Mouse (Mus musculus): ENCODE data around the gene H2-M5. TPM values are rescaled to one million over a fixed set of nuclear protein-coding genes. Genes with fewer than 3 reads are reported as not detected.

The H2-M5 gene
- polyA plus RNA-seq, 1 experiment from 2014 or later = 2.3 TPM

DNA sequence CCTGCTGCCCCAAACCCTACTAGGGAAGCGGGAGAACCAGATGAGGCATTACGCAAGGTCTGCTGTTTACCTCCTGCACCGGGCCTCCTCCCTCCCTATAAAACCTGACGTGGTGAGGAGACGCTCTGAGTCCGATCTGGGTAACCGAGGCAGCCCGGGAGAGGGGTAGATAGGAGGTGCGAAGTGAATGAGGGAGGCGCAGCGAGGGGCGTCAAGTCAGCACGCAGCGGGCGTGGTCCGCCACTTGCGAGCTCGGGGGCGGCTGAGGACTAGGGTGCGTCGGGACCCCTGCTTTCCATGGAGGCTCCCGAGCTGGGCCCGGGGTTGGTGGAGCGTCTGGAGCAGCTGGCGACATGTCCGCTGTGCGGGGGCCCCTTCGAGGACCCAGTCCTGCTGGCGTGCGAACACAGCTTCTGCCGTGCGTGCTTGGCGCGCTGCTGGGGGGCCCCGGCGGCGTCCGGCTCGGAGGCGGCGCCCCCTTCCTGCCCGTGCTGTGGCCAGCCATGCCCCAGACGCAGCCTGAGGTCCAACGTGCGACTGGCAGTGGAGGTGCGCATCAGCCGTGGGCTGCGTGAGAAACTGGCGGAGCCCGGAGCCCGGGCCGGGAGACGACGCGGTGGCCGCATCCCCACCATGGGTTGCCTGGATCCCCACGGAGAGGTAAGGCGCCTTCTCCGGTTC is 46.4 kb downstream of the H2-M5 start, which contains the start of gene Rnf39:
Gene Rnf39 (plus strand): TSS at position 128 of the 681 bp plus-strand sequence.
- 2% methylated on average over 53 of the region's 59 CpGs for WGBS
- Histone ChIP-seq H3K27me3 (replicated peaks; ENCODE audit: control insufficient read depth, insufficient read depth, low read length) (peaks cover 46% of the 10 kb centered on the region), H3K27ac (ENCODE audit: low read length) (no peak within 1 kb of the TSS), H3K4me1 (replicated peaks; ENCODE audit: control insufficient read depth, insufficient read depth, low read length) (peaks cover 20% of the 10 kb centered on the region), H3K4me3 (replicated peaks; ENCODE audit: low read length) (peak within 1 kb of the TSS; percentile 42), H3K9ac (replicated peaks; ENCODE audit: low read depth, low read length) (peak within 1 kb of the TSS; percentile 54), H3K36me3 (ENCODE audit: control insufficient read depth, insufficient read depth) (no peaks in the 10 kb centered on the region), H3K9me3 (ENCODE audit: control insufficient read depth, low read length) (no peaks in the 10 kb centered on the region), H3K4me2 (ENCODE audit: low read length) (peak within 1 kb of the TSS; percentile 62)
- ATAC-seq = no peak; the same call in 1 of the 2 replicates

GRCm38 (mm10) chr17:36942391-36942790 is 46.9 kb downstream of the H2-M5 start:
- Histone ChIP-seq H3K36me3 (ENCODE audit: control insufficient read depth, insufficient read depth) (no peaks in the 10 kb centered on the region), H3K4me2 (ENCODE audit: low read length) (peak overlapping the region; percentile 62), H3K4me3 (replicated peaks; ENCODE audit: low read length) (peak overlapping the region; percentile 42), H3K4me1 (replicated peaks; ENCODE audit: control insufficient read depth, insufficient read depth, low read length) (peaks cover 16% of the 10 kb centered on the region), H3K9me3 (ENCODE audit: control insufficient read depth, low read length) (no peaks in the 10 kb centered on the region), H3K27ac (ENCODE audit: low read length) (no peak overlapping the region), H3K9ac (replicated peaks; ENCODE audit: low read depth, low read length) (peak overlapping the region; percentile 54; the same call in 1 of the 2 replicates), H3K27me3 (replicated peaks; ENCODE audit: control insufficient read depth, insufficient read depth, low read length) (peaks cover 46% of the 10 kb centered on the region)
- WGBS = 40% methylated on average over 10 of the region's 10 CpGs
- ATAC-seq = no peak; the same call in 1 of the 2 replicates

- no peak for ATAC-seq
- Histone ChIP-seq H3K4me2 (ENCODE audit: low read length) (no peak overlapping the region), H3K27ac (ENCODE audit: low read length) (no peak overlapping the region), H3K27me3 (replicated peaks; ENCODE audit: control insufficient read depth, insufficient read depth, low read length) (peaks cover 22% of the 10 kb centered on the region), H3K36me3 (ENCODE audit: control insufficient read depth, insufficient read depth) (no peaks in the 10 kb centered on the region), H3K9me3 (ENCODE audit: control insufficient read depth, low read length) (no peaks in the 10 kb centered on the region), H3K4me1 (replicated peaks; ENCODE audit: control insufficient read depth, insufficient read depth, low read length) (peaks cover 9% of the 10 kb centered on the region), H3K4me3 (replicated peaks; ENCODE audit: low read length) (no peak overlapping the region), H3K9ac (replicated peaks; ENCODE audit: low read depth, low read length) (no peak overlapping the region)
- 89% methylated on average over 2 of the region's 2 CpGs for WGBS
These were observed 51.3 kb downstream of the H2-M5 start for GRCm38 (mm10) chr17:36938056-36938455.

Other genes starting within 250 kb of the H2-M5 start
- not detected in 2 replicates for gene H2-M10.5, start 216.6 kb downstream of the H2-M5 start, polyA plus RNA-seq (2015; fragmentation: Nextera tagmentation; extraction: Ambion mirVana)
- gene H2-M10.6, start 177.4 kb downstream of the H2-M5 start, polyA plus RNA-seq (2015; fragmentation: Nextera tagmentation; extraction: Ambion mirVana) = not detected in 2 replicates
- 33.1 and 38.2 TPM in 2 replicates for gene Trim26, start 152.4 kb downstream of the H2-M5 start, polyA plus RNA-seq (2015; fragmentation: Nextera tagmentation; extraction: Ambion mirVana)
- 0.25 and 0.31 TPM in 2 replicates for gene Trim15, start 122.3 kb downstream of the H2-M5 start, polyA plus RNA-seq (2015; fragmentation: Nextera tagmentation; extraction: Ambion mirVana)
- 1.1 and 1.7 TPM in 2 replicates for gene Trim10, start 120.0 kb downstream of the H2-M5 start, polyA plus RNA-seq (2015; fragmentation: Nextera tagmentation; extraction: Ambion mirVana)
- not detected in 2 replicates for gene Trim40, start 99.4 kb downstream of the H2-M5 start, polyA plus RNA-seq (2015; fragmentation: Nextera tagmentation; extraction: Ambion mirVana)
- not detected in 2 replicates for gene Trim31, start 91.4 kb downstream of the H2-M5 start, polyA plus RNA-seq (2015; fragmentation: Nextera tagmentation; extraction: Ambion mirVana)
- 0.87 and 1.1 TPM in 2 replicates for gene Rnf39, start 46.6 kb downstream of the H2-M5 start, polyA plus RNA-seq (2015; fragmentation: Nextera tagmentation; extraction: Ambion mirVana)
- 143 and 146 TPM in 2 replicates for gene Ppp1r11, start 37.8 kb downstream of the H2-M5 start, polyA plus RNA-seq (2015; fragmentation: Nextera tagmentation; extraction: Ambion mirVana)
- 58.9 and 66.9 TPM in 2 replicates for gene Znrd1, start 31.0 kb downstream of the H2-M5 start, polyA plus RNA-seq (2015; fragmentation: Nextera tagmentation; extraction: Ambion mirVana)
- 4.8 and 5.1 TPM in 2 replicates for gene Znrd1as, start 30.9 kb downstream of the H2-M5 start, polyA plus RNA-seq (2015; fragmentation: Nextera tagmentation; extraction: Ambion mirVana)
- 0.25 TPM in 1 of 2 replicates, not detected in the other for gene 2410137M14Rik, start 8.3 kb downstream of the H2-M5 start, polyA plus RNA-seq (2015; fragmentation: Nextera tagmentation; extraction: Ambion mirVana)
- gene Zfp57, start 11.6 kb upstream of the H2-M5 start, polyA plus RNA-seq (2015; fragmentation: Nextera tagmentation; extraction: Ambion mirVana) = 351 and 383 TPM in 2 replicates
- gene Mog, start 33.9 kb upstream of the H2-M5 start, polyA plus RNA-seq (2015; fragmentation: Nextera tagmentation; extraction: Ambion mirVana) = 1.9 and 2.9 TPM in 2 replicates
- 46.0 and 58.6 TPM in 2 replicates for gene Gabbr1, start 56.4 kb upstream of the H2-M5 start, polyA plus RNA-seq (2015; fragmentation: Nextera tagmentation; extraction: Ambion mirVana)
- gene Olfr90, start 99.0 kb upstream of the H2-M5 start, polyA plus RNA-seq (2015; fragmentation: Nextera tagmentation; extraction: Ambion mirVana) = not detected in 2 replicates
- not detected in 2 replicates for gene Olfr91, start 108.7 kb upstream of the H2-M5 start, polyA plus RNA-seq (2015; fragmentation: Nextera tagmentation; extraction: Ambion mirVana)
- gene Olfr92, start 130.6 kb upstream of the H2-M5 start, polyA plus RNA-seq (2015; fragmentation: Nextera tagmentation; extraction: Ambion mirVana) = not detected in 2 replicates
- not detected in 2 replicates for gene Olfr93, start 172.0 kb upstream of the H2-M5 start, polyA plus RNA-seq (2015; fragmentation: Nextera tagmentation; extraction: Ambion mirVana)
- gene Ubd, start 204.4 kb upstream of the H2-M5 start, polyA plus RNA-seq (2015; fragmentation: Nextera tagmentation; extraction: Ambion mirVana) = not detected in 2 replicates
- gene Olfr94, start 211.5 kb upstream of the H2-M5 start, polyA plus RNA-seq (2015; fragmentation: Nextera tagmentation; extraction: Ambion mirVana) = not detected in 2 replicates
- not detected in 2 replicates for gene Olfr95, start 223.6 kb upstream of the H2-M5 start, polyA plus RNA-seq (2015; fragmentation: Nextera tagmentation; extraction: Ambion mirVana)
- not detected in 2 replicates for gene Olfr96, start 230.6 kb upstream of the H2-M5 start, polyA plus RNA-seq (2015; fragmentation: Nextera tagmentation; extraction: Ambion mirVana)
- not detected in 2 replicates for gene Olfr97, start 247.8 kb upstream of the H2-M5 start, polyA plus RNA-seq (2015; fragmentation: Nextera tagmentation; extraction: Ambion mirVana)

All from forebrain, embryonic 16.5 days (tissue).